Mouse (Mus musculus): ENCODE measurements around the gene Hjurp. TPM values are rescaled to one million over a fixed set of nuclear protein-coding genes. Genes with fewer than 3 reads are reported as not detected.
A peak's percentile ranks its signal among the peaks of the same experiment; 100 is the strongest.

Hjurp gene
- polyA plus RNA-seq, 1 experiment from 2014 or later, result 189 TPM

DNA sequence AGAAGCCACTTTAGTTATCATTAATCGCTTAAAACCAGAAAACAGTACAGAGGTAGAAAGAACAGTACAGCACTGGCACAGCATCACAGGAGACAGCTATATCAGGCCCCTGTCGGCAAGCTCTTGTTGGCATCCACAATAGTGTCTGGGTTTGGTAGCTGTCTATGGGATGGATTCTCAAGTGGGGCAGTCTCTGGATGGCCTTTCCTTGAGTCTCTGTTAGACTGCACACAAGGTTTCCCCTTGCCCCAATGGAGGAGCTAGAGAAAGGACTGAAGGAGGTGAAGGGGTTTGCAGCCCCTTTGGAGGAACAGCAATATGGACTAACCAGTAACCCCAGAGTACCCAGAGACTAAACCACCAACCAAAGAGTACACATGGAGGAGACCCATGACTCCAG lies 14.6 kb upstream of the Hjurp start:
- Histone ChIP-seq H3K27me3 (no peaks in the 10 kb centered on the region), H3K9ac (replicated peaks) (no peak overlapping the region), H3K36me3 (no peaks in the 10 kb centered on the region), H3K4me2 (replicated peaks) (no peak overlapping the region), H3K9me3 (peaks cover 70% of the 10 kb centered on the region), H3K27ac (replicated peaks) (no peak overlapping the region), H3K4me3 (no peak overlapping the region), H3K4me1 (no peaks in the 10 kb centered on the region)
- ATAC-seq (ENCODE audit: low FRiP score, low read depth), result no peak
- 51% methylated on average over 2 of the region's 2 CpGs for WGBS

DNA sequence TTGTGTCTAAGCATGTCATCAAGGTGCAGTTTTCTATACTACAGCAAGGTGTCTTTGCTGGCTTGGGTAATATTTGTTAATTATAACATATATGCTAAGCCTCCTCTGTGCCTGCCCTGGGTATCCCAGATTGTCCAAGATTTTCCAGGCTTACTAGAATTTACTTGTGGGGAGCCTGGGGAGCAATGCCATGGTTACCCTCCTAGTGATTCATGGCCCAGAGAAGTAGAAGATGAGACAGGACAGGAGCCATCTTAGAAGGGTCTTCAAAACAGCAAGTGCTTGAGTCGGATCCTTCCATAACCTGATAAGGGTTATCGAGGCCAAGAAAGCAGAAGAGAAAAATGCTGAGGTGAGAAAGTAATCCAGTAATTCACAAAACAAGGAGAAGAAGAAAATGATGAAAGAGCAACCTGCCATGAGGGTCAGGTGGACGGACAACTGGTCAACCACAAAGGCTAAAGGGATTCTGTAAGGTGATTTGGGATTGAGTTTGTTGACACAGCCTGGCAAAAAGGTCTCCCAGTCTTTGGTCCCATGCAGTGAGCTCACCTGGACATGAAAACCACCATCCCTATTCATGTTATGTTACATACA lies 14.1 kb upstream of the Hjurp start:
- no peak overlapping the region for H3K9ac ChIP-seq (replicated peaks)
- no peaks in the 10 kb centered on the region for H3K4me1 ChIP-seq
- ATAC-seq (ENCODE audit: low FRiP score, low read depth), result no peak
- no peaks in the 10 kb centered on the region for H3K36me3 ChIP-seq
- peaks cover 70% of the 10 kb centered on the region for H3K9me3 ChIP-seq
- 58% methylated on average over 3 of the region's 3 CpGs for WGBS
- H3K4me3 ChIP-seq, result no peak overlapping the region
- H3K4me2 ChIP-seq (replicated peaks), result no peak overlapping the region
- no peak overlapping the region for H3K27ac ChIP-seq (replicated peaks)
- H3K27me3 ChIP-seq, result no peaks in the 10 kb centered on the region

DNA sequence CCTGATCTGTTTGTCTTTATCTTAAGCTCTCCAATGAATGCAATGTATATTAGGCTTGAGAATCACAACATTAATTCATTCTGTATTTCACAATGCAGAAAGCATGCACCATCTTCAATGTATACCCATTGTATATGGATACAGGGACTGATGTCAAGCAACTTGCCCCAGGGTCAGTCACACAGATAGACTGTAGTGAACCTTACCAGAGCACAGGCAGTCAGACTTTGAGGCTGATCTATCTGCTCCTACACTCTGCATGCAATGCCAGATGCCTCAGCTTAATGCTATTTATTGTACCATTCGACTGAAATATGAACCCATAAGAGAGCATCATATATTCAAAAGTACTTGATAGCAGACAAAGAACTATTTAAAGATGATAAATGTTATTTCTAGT lies 13.1 kb upstream of the Hjurp start:
- no peak for ATAC-seq (ENCODE audit: low FRiP score, low read depth)
- Histone ChIP-seq H3K27ac (replicated peaks) (no peak overlapping the region), H3K9ac (replicated peaks) (no peak overlapping the region), H3K4me3 (no peak overlapping the region), H3K36me3 (no peaks in the 10 kb centered on the region), H3K4me1 (no peaks in the 10 kb centered on the region), H3K4me2 (replicated peaks) (no peak overlapping the region), H3K27me3 (no peaks in the 10 kb centered on the region), H3K9me3 (peaks cover 68% of the 10 kb centered on the region)
- WGBS, result 67% methylated on average over 1 of the region's 1 CpGs

DNA sequence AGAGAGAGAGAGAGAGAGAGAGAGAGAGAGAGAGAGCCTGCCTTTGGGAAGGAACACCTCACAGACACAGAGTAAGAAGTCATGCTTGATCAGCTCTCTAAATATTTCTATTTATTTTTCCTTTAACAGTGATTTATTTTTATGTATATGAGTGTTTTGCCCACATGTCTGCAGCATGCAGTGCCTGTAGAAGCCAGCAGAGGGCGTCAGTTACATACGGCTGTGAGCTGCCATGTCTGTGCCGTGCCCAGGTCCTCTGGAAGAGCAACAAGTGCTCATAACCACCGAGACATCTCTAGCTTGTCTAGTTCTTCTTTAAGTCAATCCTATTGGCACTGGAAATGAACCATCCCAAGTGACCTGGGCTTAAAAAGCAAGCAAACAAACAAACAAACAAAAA lies 12.5 kb upstream of the Hjurp start:
- H3K27ac ChIP-seq (replicated peaks), result no peak overlapping the region
- peaks cover 70% of the 10 kb centered on the region for H3K9me3 ChIP-seq
- no peak for ATAC-seq (ENCODE audit: low FRiP score, low read depth)
- 42% methylated on average over 4 of the region's 4 CpGs for WGBS
- H3K4me3 ChIP-seq, result no peak overlapping the region
- H3K4me1 ChIP-seq, result no peaks in the 10 kb centered on the region
- no peak overlapping the region for H3K9ac ChIP-seq (replicated peaks)
- H3K36me3 ChIP-seq, result no peaks in the 10 kb centered on the region
- no peaks in the 10 kb centered on the region for H3K27me3 ChIP-seq
- no peak overlapping the region for H3K4me2 ChIP-seq (replicated peaks)

DNA sequence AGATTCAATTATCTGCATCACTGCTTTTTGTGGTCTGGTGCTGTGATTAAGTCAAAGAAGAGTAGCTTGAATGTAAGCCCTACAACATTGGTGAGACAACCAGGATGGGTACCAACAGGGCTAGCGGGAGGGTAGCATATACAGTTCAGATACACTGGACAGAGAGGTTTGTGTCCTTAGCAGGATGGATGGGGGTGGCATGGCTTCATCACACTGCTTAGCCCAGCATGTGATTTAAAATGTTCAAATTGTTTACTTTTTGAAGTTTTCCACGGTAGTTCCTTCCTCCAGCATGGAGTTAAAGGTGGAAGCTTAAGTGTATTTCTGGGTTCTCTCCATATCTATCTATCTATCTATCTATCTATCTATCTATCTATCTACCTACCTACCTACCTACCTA lies 11.7 kb upstream of the Hjurp start:
- 40% methylated on average over 2 of the region's 2 CpGs for WGBS
- ATAC-seq (ENCODE audit: low FRiP score, low read depth), result no peak
- no peak overlapping the region for H3K9ac ChIP-seq (replicated peaks)

DNA sequence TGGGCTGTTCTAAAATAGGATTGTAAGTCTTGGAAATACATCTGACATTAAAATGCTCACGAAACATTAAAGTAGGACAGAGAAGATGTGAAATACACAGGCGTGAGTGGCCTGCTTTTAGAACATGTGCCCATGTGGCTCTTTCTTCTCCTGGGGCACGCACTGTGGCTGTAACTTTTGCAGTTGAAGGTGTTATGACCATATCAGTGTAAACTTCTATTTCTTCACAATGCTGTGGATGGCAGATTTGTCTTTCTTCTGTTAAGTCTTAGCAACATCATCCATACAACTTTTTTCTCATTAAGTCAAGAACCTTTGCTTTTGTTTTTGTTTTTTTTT lies 11.3 kb upstream of the Hjurp start:
- Histone ChIP-seq H3K27ac (replicated peaks) (no peak overlapping the region), H3K9me3 (peaks cover 75% of the 10 kb centered on the region), H3K9ac (replicated peaks) (no peak overlapping the region), H3K4me1 (no peaks in the 10 kb centered on the region), H3K4me3 (no peak overlapping the region), H3K4me2 (replicated peaks) (no peak overlapping the region), H3K36me3 (no peaks in the 10 kb centered on the region), H3K27me3 (no peaks in the 10 kb centered on the region)
- WGBS, result 73% methylated on average over 3 of the region's 3 CpGs
- ATAC-seq (ENCODE audit: low FRiP score, low read depth), result no peak

More for the DNA sequence above, 11.7 kb upstream of the Hjurp start:
- no peak overlapping the region for H3K4me3 ChIP-seq
- no peaks in the 10 kb centered on the region for H3K27me3 ChIP-seq
- H3K9me3 ChIP-seq, result peaks cover 72% of the 10 kb centered on the region
- H3K36me3 ChIP-seq, result no peaks in the 10 kb centered on the region
- no peak overlapping the region for H3K4me2 ChIP-seq (replicated peaks)
- H3K27ac ChIP-seq (replicated peaks), result no peak overlapping the region
- H3K4me1 ChIP-seq, result no peaks in the 10 kb centered on the region

DNA sequence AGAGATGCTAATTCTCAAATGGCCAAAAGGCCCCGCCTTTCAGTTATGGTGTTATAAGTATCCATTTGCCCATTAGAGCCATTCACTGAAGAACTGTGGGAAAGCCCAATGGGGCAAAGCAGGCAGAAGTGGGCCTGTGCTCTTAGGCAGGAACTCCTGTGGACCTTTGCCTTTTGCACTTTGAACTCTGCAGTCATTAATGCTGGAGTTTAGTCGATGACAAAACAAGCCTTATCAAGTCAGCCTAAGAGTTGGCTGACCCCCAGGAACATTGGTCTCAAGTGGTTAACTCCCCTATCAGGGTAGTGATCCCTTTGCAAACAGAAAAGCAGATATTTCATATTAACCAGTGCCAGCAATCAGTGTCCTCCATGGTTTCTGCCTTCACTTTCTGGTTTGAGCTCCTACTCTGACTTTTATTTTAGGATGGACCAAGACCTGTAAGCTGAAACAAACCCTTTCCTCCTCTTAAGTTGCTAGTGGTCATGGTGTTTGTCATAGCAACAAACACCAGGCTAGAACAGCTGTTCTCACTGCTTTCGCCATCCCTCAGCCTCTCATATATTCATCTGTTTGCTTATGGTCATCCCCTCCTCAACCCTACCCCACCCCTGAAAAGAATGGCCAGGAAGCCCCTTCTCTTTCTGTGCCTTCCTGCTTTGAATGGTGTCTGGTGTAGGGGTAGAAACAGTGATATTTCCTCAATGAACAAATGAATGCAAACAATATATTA lies 10.8 kb upstream of the Hjurp start:
- no peak for ATAC-seq (ENCODE audit: low FRiP score, low read depth)
- WGBS, result 43% methylated on average over 3 of the region's 3 CpGs
- H3K4me1 ChIP-seq, result no peaks in the 10 kb centered on the region

DNA sequence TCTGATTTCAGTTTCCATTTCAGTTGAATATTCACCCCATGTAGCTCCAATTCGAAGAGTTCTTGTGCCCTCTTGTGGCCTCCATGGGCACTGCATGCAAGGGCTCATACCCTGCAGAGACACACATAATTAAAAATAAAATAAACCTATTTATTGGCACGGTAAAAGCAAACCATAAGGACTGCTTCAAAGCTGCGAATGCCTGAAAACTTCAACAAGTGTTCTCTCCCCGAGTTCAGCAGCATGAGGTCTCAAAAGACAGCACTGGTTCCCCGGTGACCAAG lies 10.2 kb upstream of the Hjurp start:
- no peak overlapping the region for H3K9ac ChIP-seq (replicated peaks)
- H3K4me2 ChIP-seq (replicated peaks), result no peak overlapping the region
- H3K4me1 ChIP-seq, result no peaks in the 10 kb centered on the region
- H3K36me3 ChIP-seq, result no peaks in the 10 kb centered on the region
- H3K27ac ChIP-seq (replicated peaks), result no peak overlapping the region
- H3K27me3 ChIP-seq, result no peaks in the 10 kb centered on the region
- peaks cover 85% of the 10 kb centered on the region for H3K9me3 ChIP-seq
- 40% methylated on average over 5 of the region's 5 CpGs for WGBS
- no peak for ATAC-seq (ENCODE audit: low FRiP score, low read depth)
- no peak overlapping the region for H3K4me3 ChIP-seq

More for the DNA sequence above, 10.8 kb upstream of the Hjurp start:
- Histone ChIP-seq H3K4me2 (replicated peaks) (no peak overlapping the region), H3K27ac (replicated peaks) (no peak overlapping the region), H3K9me3 (peaks cover 81% of the 10 kb centered on the region), H3K4me3 (no peak overlapping the region), H3K9ac (replicated peaks) (no peak overlapping the region), H3K27me3 (no peaks in the 10 kb centered on the region), H3K36me3 (no peaks in the 10 kb centered on the region)

DNA sequence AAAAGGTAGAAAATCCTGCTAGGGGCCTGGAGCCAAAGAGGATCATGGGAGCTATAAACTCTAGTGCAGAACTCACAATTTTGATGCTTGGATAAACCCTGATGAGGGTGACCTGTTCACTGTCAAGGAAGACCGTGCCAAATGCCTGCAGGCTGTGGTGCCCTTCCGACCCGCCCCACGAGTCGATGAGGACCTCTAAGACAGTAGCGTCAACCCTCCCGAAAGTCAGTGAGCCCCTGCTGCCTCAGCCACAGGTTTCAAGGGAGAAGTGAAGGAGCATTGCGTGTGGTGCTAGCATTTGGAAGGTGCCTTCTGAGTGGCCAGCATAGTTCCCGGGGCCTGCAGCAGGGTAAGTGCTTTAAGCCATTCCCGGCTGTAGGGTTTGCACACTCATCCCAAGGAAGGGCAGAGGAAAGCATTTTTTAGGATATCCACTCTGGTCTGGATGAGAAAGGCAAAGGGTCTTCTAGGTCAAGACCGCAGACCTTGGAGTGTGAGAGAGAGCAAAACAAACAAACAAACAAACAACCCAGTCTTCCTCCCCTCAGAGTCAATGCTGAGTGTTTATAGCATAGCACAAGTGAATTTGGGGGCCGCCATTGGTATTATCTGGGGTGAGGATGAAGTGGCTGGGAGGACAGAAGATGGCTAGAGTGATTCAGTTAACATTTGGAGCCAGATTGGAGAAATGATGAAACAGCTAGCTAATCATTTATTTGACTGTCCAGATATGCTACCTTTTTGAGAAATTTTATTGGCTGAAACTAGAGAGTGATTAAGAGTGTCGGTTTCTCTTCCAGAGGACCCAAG lies 9.7 kb upstream of the Hjurp start:
- Histone ChIP-seq H3K4me2 (replicated peaks) (no peak overlapping the region), H3K4me3 (no peak overlapping the region), H3K36me3 (no peaks in the 10 kb centered on the region), H3K27me3 (no peaks in the 10 kb centered on the region), H3K9ac (replicated peaks) (no peak overlapping the region), H3K9me3 (peaks cover 88% of the 10 kb centered on the region), H3K4me1 (no peaks in the 10 kb centered on the region), H3K27ac (replicated peaks) (no peak overlapping the region)
- ATAC-seq (ENCODE audit: low FRiP score, low read depth), result no peak
- 72% methylated on average over 13 of the region's 13 CpGs for WGBS

DNA sequence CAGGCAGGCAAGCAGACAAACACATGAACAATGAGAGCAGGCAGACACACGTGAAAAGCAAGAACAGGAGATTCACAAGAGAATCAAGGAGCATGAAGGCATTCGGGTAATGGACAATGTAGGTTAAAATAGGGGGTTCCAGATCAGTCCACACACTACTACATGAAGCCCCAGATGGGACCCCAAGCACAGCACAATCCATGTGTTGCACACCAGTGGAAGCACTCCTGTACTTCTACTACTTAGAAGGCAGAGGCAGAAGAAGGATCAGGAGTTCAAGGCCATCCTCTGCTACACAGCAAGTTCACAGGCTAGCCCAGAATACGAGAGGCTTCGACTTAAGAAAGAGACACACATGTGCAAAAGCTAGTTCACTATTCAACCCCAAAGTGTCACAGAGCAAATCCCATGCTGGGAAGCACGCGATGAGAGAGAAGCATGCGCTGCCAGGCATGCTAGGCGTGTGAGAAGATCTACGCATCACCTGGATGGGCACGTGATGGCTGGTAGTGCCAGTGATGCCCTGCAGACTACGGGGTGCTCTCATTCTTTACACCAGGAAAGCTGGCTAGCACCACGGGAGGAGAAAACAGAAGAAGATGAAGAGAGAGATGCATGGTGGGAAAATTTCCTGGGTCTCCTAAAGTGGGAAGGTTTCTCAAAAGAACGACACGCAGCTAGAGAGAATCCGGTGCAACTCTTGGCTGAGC lies 8.9 kb upstream of the Hjurp start:
- H3K4me2 ChIP-seq (replicated peaks), result no peak overlapping the region
- no peak for ATAC-seq (ENCODE audit: low FRiP score, low read depth)
- H3K4me3 ChIP-seq, result no peak overlapping the region
- H3K27ac ChIP-seq (replicated peaks), result no peak overlapping the region
- WGBS, result 82% methylated on average over 15 of the region's 15 CpGs
- peaks cover 85% of the 10 kb centered on the region for H3K9me3 ChIP-seq
- H3K27me3 ChIP-seq, result no peaks in the 10 kb centered on the region
- no peak overlapping the region for H3K9ac ChIP-seq (replicated peaks)
- no peaks in the 10 kb centered on the region for H3K36me3 ChIP-seq
- H3K4me1 ChIP-seq, result no peaks in the 10 kb centered on the region

DNA sequence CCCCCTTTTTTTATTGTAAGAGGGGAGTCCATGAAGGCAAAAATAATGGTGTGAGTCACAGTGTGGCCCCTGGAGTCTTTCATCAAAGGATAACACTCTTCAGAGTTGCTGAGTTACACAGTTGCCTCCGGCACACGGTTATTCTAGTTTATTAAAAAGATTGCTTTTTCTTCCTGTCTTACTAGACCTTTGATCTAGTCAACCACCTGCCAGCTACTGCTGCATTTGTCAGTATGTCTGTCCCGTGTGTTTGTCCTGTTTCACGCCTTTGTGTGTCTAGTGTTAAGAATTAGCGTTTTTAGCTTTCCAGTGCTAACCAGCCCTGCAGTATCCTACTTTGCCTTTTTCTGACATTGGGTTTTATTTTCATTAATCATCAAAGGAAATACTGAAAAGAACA lies 8.2 kb upstream of the Hjurp start:
- Histone ChIP-seq H3K4me1 (no peaks in the 10 kb centered on the region), H3K4me2 (replicated peaks) (no peak overlapping the region), H3K9me3 (peaks cover 83% of the 10 kb centered on the region), H3K27ac (replicated peaks) (no peak overlapping the region), H3K9ac (replicated peaks) (no peak overlapping the region), H3K36me3 (no peaks in the 10 kb centered on the region), H3K27me3 (no peaks in the 10 kb centered on the region), H3K4me3 (no peak overlapping the region)
- 69% methylated on average over 5 of the region's 5 CpGs for WGBS
- ATAC-seq (ENCODE audit: low FRiP score, low read depth), result no peak

DNA sequence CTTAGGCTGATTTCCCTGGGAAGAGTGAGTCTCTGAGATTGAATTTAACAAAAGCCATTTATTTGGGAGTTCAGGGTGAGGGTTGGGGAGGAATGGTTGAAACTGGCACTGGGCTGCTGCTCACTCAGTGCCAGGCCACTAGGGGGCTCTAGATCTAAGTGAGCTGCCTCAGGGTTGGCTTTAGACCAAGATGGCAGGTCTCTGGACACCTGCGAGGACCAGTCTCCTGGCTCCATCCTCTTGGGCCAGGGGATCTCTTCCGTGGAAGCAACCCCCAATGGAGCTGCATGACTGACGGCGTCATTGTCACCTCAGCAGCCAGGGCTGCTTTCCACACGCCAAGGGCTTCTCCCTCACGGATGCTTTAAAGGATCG lies 7.5 kb upstream of the Hjurp start:
- no peak overlapping the region for H3K4me2 ChIP-seq (replicated peaks)
- H3K4me3 ChIP-seq, result no peak overlapping the region
- no peaks in the 10 kb centered on the region for H3K27me3 ChIP-seq
- WGBS, result 63% methylated on average over 7 of the region's 7 CpGs
- no peak overlapping the region for H3K9ac ChIP-seq (replicated peaks)
- no peaks in the 10 kb centered on the region for H3K4me1 ChIP-seq
- no peaks in the 10 kb centered on the region for H3K36me3 ChIP-seq
- ATAC-seq (ENCODE audit: low FRiP score, low read depth), result peak; percentile 10
- peaks cover 76% of the 10 kb centered on the region for H3K9me3 ChIP-seq
- H3K27ac ChIP-seq (replicated peaks), result no peak overlapping the region

Data from midbrain, embryonic 12.5 days (tissue).